17 mouse cellular contexts compared by ENCODE assay signal in the genomic region with DNA sequence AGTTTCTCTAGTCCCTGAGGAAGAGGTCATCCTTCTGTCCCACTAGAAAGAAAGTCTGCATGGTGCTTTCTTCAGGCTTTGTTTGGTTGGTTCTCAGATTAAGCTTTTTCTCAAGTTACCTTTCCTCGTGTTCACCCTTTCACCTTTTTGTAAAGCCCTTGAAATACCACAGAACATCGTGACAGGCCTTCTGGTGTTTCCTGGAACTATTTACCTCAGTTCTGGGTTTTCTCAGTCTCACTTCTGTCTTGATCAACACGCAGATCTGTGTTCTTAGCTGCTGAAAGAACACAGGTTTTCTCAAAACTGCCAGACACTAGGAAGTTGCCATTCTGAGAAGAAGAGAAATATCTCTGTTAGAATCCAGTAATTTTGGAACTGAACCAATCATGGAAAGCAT.
DNase-seq lines count a peak whose midpoint lies in the region; ATAC-seq lines count a peak whose summit lies in the region.
"Had no signal": no experiment of that assay in that cellular context is flagged by ENCODE, and none has a peak within 500 bp of the region (broad histone marks: within the 10 kb centered on the region; RNA-seq: fewer than 3 reads in every experiment).

No protein-coding gene starts in this region.

- ATAC-seq in activated CD4-positive, CD25-positive, alpha-beta regulatory T cell, adult 4 months, result peak; percentile 75
- no peak for ATAC-seq in erythroblast, adult 5-6 weeks (replicated peaks; ENCODE audit: low FRiP score, poor library complexity, severe bottlenecking)
- ATAC-seq: forebrain, embryonic 16.5 days; intestine, postnatal 0 days had no signal

- DNase-seq in CD4-positive helper T cell, adult 2 months (ENCODE audit: low read depth, low spot score), result peak; percentile 47
- peak; percentile 76 for DNase-seq in CD4-positive, CD25-positive, alpha-beta regulatory T cell, adult 2 months (ENCODE audit: low read depth, low spot score)
- DNase-seq in naive thymus-derived CD4-positive, alpha-beta T cell, adult 2 months (ENCODE audit: low read depth), result peak; percentile 35
- DNase-seq in layer of hippocampus, adult 11-12 months (ENCODE audit: low spot score), result no peak
- DNase-seq in heart, postnatal 4 days, result no peak
- no peak for DNase-seq in testis, postnatal 10 days (ENCODE audit: low spot score)
- DNase-seq: adrenal gland, postnatal 10 days; cerebellum, adult 18-20 months; cerebellum, adult 9-11 months; cerebellum, postnatal 36 days; gastrocnemius, postnatal 36 days; heart, adult 11 months; heart, postnatal 10 days had no signal

Comparison
In these comparisons a context has a peak if more than half of its experiments do, and no peak if none do; other contexts are left out.
1. DNase-seq: peak in CD4-positive helper T cell, adult 2 months (single experiment), CD4-positive, CD25-positive, alpha-beta regulatory T cell, adult 2 months (single experiment) and naive thymus-derived CD4-positive, alpha-beta T cell, adult 2 months (single experiment); none in layer of hippocampus, adult 11-12 months (single experiment), heart, postnatal 4 days (single experiment) and testis, postnatal 10 days (single experiment).